Mouse (Mus musculus): ENCODE results near the gene Upk2. TPM values are rescaled to one million over a fixed set of nuclear protein-coding genes. Genes with fewer than 3 reads are reported as not detected.
"Not testable (repeated sequence)": the region's sequence is repeated elsewhere in the genome, so short reads cannot be mapped to it uniquely, and the experiment has no call there.

Upk2 gene
- total RNA-seq, 2 experiments from 2014 or later, result not detected

GRCm38 (mm10) chr9:44411601-44412130, 43.1 kb downstream of the Upk2 start:
- no peak for DNase-seq (ENCODE audit: low spot score in 2 of 2)

GRCm38 (mm10) chr9:44410647-44411336, 44.0 kb downstream of the Upk2 start:
- DNase-seq (ENCODE audit: low spot score in 2 of 2), result no peak

GRCm38 (mm10) chr9:44408693-44409092, 46.1 kb downstream of the Upk2 start:
- not testable (repeated sequence) for DNase-seq (ENCODE audit: low spot score in 2 of 2)

- no peak for DNase-seq (ENCODE audit: low spot score in 2 of 2)
These were observed 47.1 kb downstream of the Upk2 start for GRCm38 (mm10) chr9:44407752-44408097.

- DNase-seq (ENCODE audit: low spot score in 2 of 2), result peak; percentile 71 to 88
These were observed 47.6 kb downstream of the Upk2 start, which contains the start of the genes Rps25 and Trappc4 for GRCm38 (mm10) chr9:44406906-44407751. Rps25 (plus strand) TSS chr9:44407139. Trappc4 (minus strand) TSS chr9:44407600.

GRCm38 (mm10) chr9:44405011-44405410, 49.8 kb downstream of the Upk2 start:
- no peak for DNase-seq (ENCODE audit: low spot score in 2 of 2)

Other genes with a start within 250 kb of the Upk2 start
- 10 to 100 TPM; 34.9 to 41.3 TPM for gene Cbl, start 220.9 kb downstream of the Upk2 start, total RNA-seq (2021)
- gene Ccdc153, start 214.3 kb downstream of the Upk2 start, total RNA-seq (2021), result 1 to 10 TPM; 3.4 to 4.6 TPM
- gene Pdzd3, start 203.5 kb downstream of the Upk2 start, total RNA-seq (2021), result 1 to 10 TPM in 1 of 2 experiments, under 1 TPM in 1; 0.82 to 2.9 TPM
- 10 to 100 TPM; 31.8 to 35.5 TPM for gene Nlrx1, start 186.4 kb downstream of the Upk2 start, total RNA-seq (2021)
- gene Abcg4, start 166.4 kb downstream of the Upk2 start, total RNA-seq (2021), result 10 to 100 TPM; 38.1 to 57.0 TPM
- 10 to 100 TPM; 33.4 to 34.5 TPM for gene Hinfp, start 149.3 kb downstream of the Upk2 start, total RNA-seq (2021)
- gene C2cd2l, start 134.7 kb downstream of the Upk2 start, total RNA-seq (2021), result 10 to 100 TPM; 28.9 to 31.8 TPM
- 10 to 100 TPM; 32.3 to 36.2 TPM for gene Dpagt1, start 129.0 kb downstream of the Upk2 start, total RNA-seq (2021)
- gene H2afx, start 120.3 kb downstream of the Upk2 start, total RNA-seq (2021), result 100 to 1,000 TPM; 146 to 165 TPM
- gene Hmbs, start 110.7 kb downstream of the Upk2 start, total RNA-seq (2021), result 100 to 1,000 TPM; 118 to 136 TPM
- 10 to 100 TPM; 65.2 to 73.1 TPM for gene Vps11, start 93.3 kb downstream of the Upk2 start, total RNA-seq (2021)
- 100 to 1,000 TPM; 125 to 126 TPM for gene Hyou1, start 75.5 kb downstream of the Upk2 start, total RNA-seq (2021)
- gene Slc37a4, start 58.1 kb downstream of the Upk2 start, total RNA-seq (2021), result 10 to 100 TPM; 36.0 to 37.4 TPM
- gene Rps25, start 47.8 kb downstream of the Upk2 start, total RNA-seq (2021), result 1,000 to 10,000 TPM; 1,559 to 1,677 TPM
- gene Trappc4, start 47.4 kb downstream of the Upk2 start, total RNA-seq (2021), result 10 to 100 TPM; 70.5 to 75.0 TPM
- 10 to 100 TPM; 31.9 to 35.4 TPM for gene Ccdc84, start 36.4 kb downstream of the Upk2 start, total RNA-seq (2021)
- not detected for gene Foxr1, start 13.8 kb downstream of the Upk2 start, total RNA-seq (2021)
- gene Bcl9l, start 27.8 kb upstream of the Upk2 start, total RNA-seq (2021), result 10 to 100 TPM; 86.4 to 97.9 TPM
- under 1 TPM in 1 of 2 experiments, not detected in 1; 0.23 TPM for gene Cxcr5, start 106.9 kb upstream of the Upk2 start, total RNA-seq (2021)
- gene Ddx6, start 149.9 kb upstream of the Upk2 start, total RNA-seq (2021), result 100 to 1,000 TPM; 146 to 157 TPM
- not detected for gene Treh, start 218.3 kb upstream of the Upk2 start, total RNA-seq (2021)